Mouse (Mus musculus) ES-E14 (cell line): ENCODE measurements around the gene Sertad3. TPM values are rescaled to one million over a fixed set of nuclear protein-coding genes. Genes with fewer than 3 reads are reported as not detected.

Experiments
- DNase-seq: peaks from one replicate; pipeline ENCODE4 v3.0.0-alpha.2; 2013; ENCODE audit warnings: low read depth, low spot score
- H3K27ac ChIP-seq: 2 replicates; pipeline ENCODE4 v1.5.1; 2012; ENCODE audit warnings: low read depth, mild to moderate bottlenecking, low read length, moderate library complexity, mixed read lengths; ENCODE audit not compliant: poor library complexity, insufficient read depth, severe bottlenecking
- H3K36me3 ChIP-seq: 2 replicates; pipeline ENCODE4 v1.6.1; 2012; ENCODE audit warnings: mild to moderate bottlenecking, low read length, moderate library complexity, mixed read lengths; ENCODE audit not compliant: control insufficient read depth, poor library complexity, insufficient read depth, severe bottlenecking
- H3K4me1 ChIP-seq, 2 experiments: fragments of 150-350 bp in 1 of 2; sonication (generic) in 1 of 2; 2 replicates each; pipeline ENCODE4 v1.6.1; 2012; ENCODE audit warnings: low read length in 2 of 2, mild to moderate bottlenecking in 1 of 2, mixed read lengths in 1 of 2; ENCODE audit not compliant: control insufficient read depth in 2 of 2, insufficient read depth in 2 of 2, poor library complexity in 1 of 2
- H3K4me3 ChIP-seq, 2 experiments: fragments of 150-350 bp in 1 of 2; sonication (generic) in 1 of 2; 2 replicates each; pipeline ENCODE4 v1.5.1; 2012; ENCODE audit warnings: low read length in 2 of 2, low read depth in 1 of 2, mild to moderate bottlenecking in 1 of 2, mixed read lengths in 1 of 2; ENCODE audit not compliant: insufficient read depth in 1 of 2, poor library complexity in 1 of 2, severe bottlenecking in 1 of 2
- H3K9ac ChIP-seq: 2 replicates; pipeline ENCODE4 v1.6.1; 2012; ENCODE audit warnings: low read depth, mild to moderate bottlenecking, low read length, mixed read lengths; ENCODE audit not compliant: poor library complexity, insufficient read depth, severe bottlenecking
- H3K9me3 ChIP-seq: fragments of 150-350 bp; sonication (generic); 2 replicates; pipeline ENCODE4 v1.6.1; 2012; ENCODE audit warnings: low read depth, mild to moderate bottlenecking, low read length; ENCODE audit not compliant: control insufficient read depth, insufficient read depth
- CHD2 ChIP-seq: IDR thresholded peaks from 2 replicates; pipeline ENCODE4 v1.6.1; 2014; ENCODE audit warnings: mild to moderate bottlenecking, low read depth, low read length, inconsistent platforms
- HCFC1 ChIP-seq: IDR thresholded peaks from 2 replicates; pipeline ENCODE4 v1.6.1; 2012; ENCODE audit warnings: low read length, inconsistent platforms, borderline replicate concordance; ENCODE audit not compliant: insufficient read depth
- MAFK ChIP-seq: IDR thresholded peaks from 2 replicates; pipeline ENCODE4 v1.6.1; 2014; ENCODE audit warnings: mild to moderate bottlenecking, low read depth, low read length, inconsistent platforms; ENCODE audit not compliant: insufficient read depth
- ZC3H11A ChIP-seq: IDR thresholded peaks from 2 replicates; pipeline ENCODE4 v1.6.1; 2012; ENCODE audit warnings: low read depth, mild to moderate bottlenecking, inconsistent platforms, low read length, borderline replicate concordance
- ZNF384 ChIP-seq: IDR thresholded peaks from 2 replicates; pipeline ENCODE4 v1.6.1; 2012; ENCODE audit warnings: low read depth, low read length, inconsistent platforms
- in situ Hi-C, 2 experiments: fragments of 600-800 bp; cut with MboI; formaldehyde crosslinking; loops; one replicate each; pipeline ENCODE4 v1.15.1; 2025; ENCODE audit warnings: low sequenced_read_pairs in 2 of 2, inconsistent platforms in 1 of 2; ENCODE audit not compliant: unreplicated experiment in 2 of 2
- total RNA-seq: library from RNA; depleted of rRNA; stranded (reverse); fragments of 300-350 nt; gene quantifications from 2 replicates; pipeline ENCODE4 v1.2.3, GENCODE M21; 2012

The Sertad3 gene
- total RNA-seq, 1 experiment, result 5.4 TPM

DNA sequence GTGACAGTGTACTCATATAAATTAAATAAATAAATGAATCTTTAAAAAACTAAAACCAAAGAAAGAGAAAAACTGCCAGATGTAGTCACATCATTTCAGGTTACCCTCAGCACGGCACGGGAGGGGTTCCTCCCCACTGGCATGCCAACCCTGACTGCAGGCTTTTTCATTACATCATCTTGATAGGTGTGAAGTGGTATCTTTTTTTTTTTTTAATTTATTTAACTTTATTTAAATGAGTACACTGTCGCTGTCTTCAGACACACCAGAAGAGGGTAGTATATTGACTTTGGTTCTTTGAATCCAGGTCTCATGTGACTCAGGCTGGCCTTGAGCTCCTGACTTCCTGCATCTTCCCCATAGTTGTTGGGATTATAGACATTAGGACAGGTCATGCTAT lies 18.3 kb upstream of the Sertad3 start:
- Histone ChIP-seq H3K9me3 (no peaks in the 10 kb centered on the region), H3K27ac (no peak overlapping the region), H3K4me3 (no peak overlapping the region), H3K36me3 (peaks cover 3% of the 10 kb centered on the region; the same call in 1 of the 2 replicates), H3K4me1 (peaks cover 0 to 4% of the 10 kb centered on the region in 2 experiments; a peak in 2 of 4 replicates), H3K9ac (no peak overlapping the region)
- no peak for DNase-seq
- in situ Hi-C loops, result no loop called here
- no peak for TF ChIP-seq HCFC1
- TF ChIP-seq CHD2, result no peak
- TF ChIP-seq ZNF384, result 0 out of 2 replicates have a peak, but pooled peaks have one; percentile 55

DNA sequence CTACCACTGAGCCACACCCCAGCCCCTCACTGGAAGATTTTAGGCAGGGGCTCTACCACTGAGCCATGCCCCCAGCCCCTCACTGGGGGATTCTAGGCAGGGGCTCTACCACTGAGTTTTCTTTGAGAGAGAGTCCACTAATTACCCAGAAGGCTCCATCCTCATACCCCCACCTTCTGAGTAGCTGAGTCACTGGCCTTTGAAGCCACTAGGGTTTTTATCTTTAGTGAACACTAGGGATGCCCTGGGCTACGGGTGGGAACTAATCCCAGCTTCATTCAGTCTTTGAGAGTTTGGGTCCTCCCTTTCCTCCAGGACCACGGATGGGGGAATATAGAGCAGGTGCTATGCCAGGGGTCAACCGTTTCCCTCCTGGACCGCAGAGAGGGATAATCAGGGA lies 15.0 kb upstream of the Sertad3 start:
- peaks cover 0 to 4% of the 10 kb centered on the region in 2 experiments; a peak in 2 of 4 replicates for H3K4me1 ChIP-seq
- no peak overlapping the region for H3K9ac ChIP-seq
- H3K4me3 ChIP-seq, result no peak overlapping the region
- H3K9me3 ChIP-seq, result no peaks in the 10 kb centered on the region
- no peak for DNase-seq
- in situ Hi-C loops, result no loop called here
- H3K36me3 ChIP-seq, result peaks cover 5% of the 10 kb centered on the region; the same call in 1 of the 2 replicates
- no peak overlapping the region for H3K27ac ChIP-seq
- TF ChIP-seq ZNF384 (no peak), ZC3H11A (no peak), MAFK (no peak), CHD2 (no peak), HCFC1 (no peak)

GRCm38 (mm10) chr7:27459640-27460039 lies 13.9 kb upstream of the Sertad3 start:
- peaks cover 5% of the 10 kb centered on the region; the same call in 1 of the 2 replicates for H3K36me3 ChIP-seq
- no peaks in the 10 kb centered on the region for H3K9me3 ChIP-seq
- H3K27ac ChIP-seq, result no peak overlapping the region
- TF ChIP-seq CHD2 (no peak), HCFC1 (no peak), MAFK (no peak), ZC3H11A (no peak), ZNF384 (no peak)
- peaks cover 0 to 4% of the 10 kb centered on the region in 2 experiments; a peak in 2 of 4 replicates for H3K4me1 ChIP-seq
- in situ Hi-C loops, result no loop called here
- H3K4me3 ChIP-seq, result no peak overlapping the region
- H3K9ac ChIP-seq, result no peak overlapping the region
- no peak for DNase-seq

DNA sequence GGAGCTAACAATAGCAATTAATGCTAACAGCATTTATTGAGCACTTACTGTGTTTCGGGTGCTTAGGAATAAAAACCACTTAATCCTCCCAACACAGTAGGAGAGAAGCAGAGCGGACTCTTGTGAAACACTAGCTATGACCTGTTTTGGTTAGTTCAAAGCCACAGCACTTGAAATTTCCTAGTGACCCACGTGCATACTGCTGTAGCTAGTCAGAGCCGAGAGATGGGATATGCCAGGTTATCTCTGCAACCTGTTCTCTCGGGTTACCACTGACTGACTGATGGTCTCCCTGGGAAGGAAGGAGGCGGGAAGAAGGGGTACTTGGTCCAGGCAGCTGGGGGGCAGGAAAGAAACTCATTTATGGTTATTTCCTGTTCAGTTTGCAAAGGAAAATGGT lies 13.1 kb upstream of the Sertad3 start:
- Histone ChIP-seq H3K4me1 (peaks cover 0 to 4% of the 10 kb centered on the region in 2 experiments; a peak in 2 of 4 replicates), H3K4me3 (no peak overlapping the region), H3K9ac (no peak overlapping the region), H3K9me3 (no peaks in the 10 kb centered on the region), H3K36me3 (peaks cover 5% of the 10 kb centered on the region; the same call in 1 of the 2 replicates), H3K27ac (no peak overlapping the region)
- in situ Hi-C loops, result no loop called here
- DNase-seq, result no peak
- TF ChIP-seq ZNF384 (no peak), HCFC1 (no peak), MAFK (no peak), CHD2 (no peak), ZC3H11A (no peak)

GRCm38 (mm10) chr7:27467648-27468047 lies 5.9 kb upstream of the Sertad3 start:
- in situ Hi-C loops, result no loop called here
- DNase-seq, result no peak
- H3K36me3 ChIP-seq, result no peaks in the 10 kb centered on the region; the same call in 1 of the 2 replicates
- no peaks in the 10 kb centered on the region for H3K9me3 ChIP-seq
- no peak overlapping the region for H3K27ac ChIP-seq
- H3K9ac ChIP-seq, result no peak overlapping the region
- H3K4me3 ChIP-seq, result no peak overlapping the region
- peaks cover 5 to 9% of the 10 kb centered on the region in 2 experiments; a peak in 2 of 4 replicates for H3K4me1 ChIP-seq
- TF ChIP-seq HCFC1 (no peak), CHD2 (no peak), MAFK (no peak), ZC3H11A (no peak), ZNF384 (no peak)
